Mouse (Mus musculus): ENCODE data around the gene H1foo. TPM values are rescaled to one million over a fixed set of nuclear protein-coding genes. Genes with fewer than 3 reads are reported as not detected.

H1foo gene
- polyA plus RNA-seq (2012; rRNA removed): not detected in 2 replicates

DNA sequence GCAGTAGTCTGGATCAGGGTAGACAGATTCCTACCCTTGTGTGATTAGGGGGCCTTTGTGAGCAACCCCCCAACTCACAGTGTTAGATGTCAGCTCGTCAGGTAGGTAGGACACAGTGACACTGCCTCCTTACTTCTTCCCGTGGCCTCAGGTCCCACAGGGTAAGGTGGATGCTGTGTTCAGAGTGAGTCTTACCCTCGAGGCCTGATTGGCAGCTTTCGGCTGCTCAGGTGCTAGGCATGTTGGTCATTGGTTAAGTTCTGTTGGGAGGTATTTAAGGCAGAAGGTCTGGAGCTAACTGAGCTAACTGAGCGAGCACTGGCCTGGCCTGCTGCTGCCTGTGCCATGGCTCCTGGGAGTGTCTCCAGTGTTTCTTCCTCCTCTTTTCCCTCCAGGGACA, at the start of gene H1foo:
H1foo (plus strand) TSS at position 301 of the 400 bp plus-strand sequence.
- no peak for DNase-seq (ENCODE audit: low spot score)

- no peak for DNase-seq (ENCODE audit: low spot score)
Measured at GRCm38 (mm10) chr6:115896346-115896745, 48.4 kb upstream of the H1foo start.

DNA sequence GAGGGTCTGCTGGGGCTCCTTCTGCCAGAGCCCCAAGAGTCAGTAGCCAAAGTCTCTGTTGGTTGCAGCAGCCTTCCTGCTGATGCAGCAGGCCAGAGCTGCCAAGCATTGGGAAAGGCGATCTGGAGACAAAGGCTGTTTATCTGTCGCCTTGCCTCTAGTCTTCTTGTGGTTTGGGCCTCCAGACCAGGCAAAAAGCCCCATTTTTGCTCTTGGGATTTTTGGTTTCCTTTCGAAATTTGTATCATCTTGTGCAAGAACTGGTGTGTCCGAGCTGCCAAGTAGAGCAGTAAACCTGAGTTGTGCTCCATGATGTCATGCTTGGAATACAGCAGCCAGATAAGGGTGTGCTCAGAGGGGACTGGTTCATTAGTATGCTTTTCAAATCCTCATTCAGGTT, 47.6 kb upstream of the H1foo start:
- no peak for DNase-seq (ENCODE audit: low spot score)

- no peak for DNase-seq (ENCODE audit: low spot score)
Measured at GRCm38 (mm10) chr6:115897926-115898520, 46.7 kb upstream of the H1foo start.

DNA sequence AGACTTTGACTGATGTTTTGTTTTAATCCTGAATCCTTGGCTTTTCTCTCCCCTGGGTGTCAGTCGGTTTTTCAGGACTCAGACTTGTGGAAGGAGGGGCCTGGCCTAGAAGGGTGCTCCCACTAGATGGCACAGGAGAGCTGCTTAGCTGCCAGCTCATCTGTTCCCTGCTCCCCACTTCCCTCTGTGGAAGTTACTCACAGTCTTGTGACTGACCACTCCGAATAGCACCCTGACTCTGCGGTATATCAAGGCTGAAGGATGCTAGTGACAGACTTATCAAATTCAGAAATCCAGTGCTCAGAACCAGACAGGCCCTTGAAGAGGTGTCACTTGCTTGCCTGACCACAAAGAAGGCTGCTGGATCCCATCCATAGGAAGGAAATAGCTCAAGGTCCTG, 43.7 kb upstream of the H1foo start:
- no peak for DNase-seq (ENCODE audit: low spot score)

DNA sequence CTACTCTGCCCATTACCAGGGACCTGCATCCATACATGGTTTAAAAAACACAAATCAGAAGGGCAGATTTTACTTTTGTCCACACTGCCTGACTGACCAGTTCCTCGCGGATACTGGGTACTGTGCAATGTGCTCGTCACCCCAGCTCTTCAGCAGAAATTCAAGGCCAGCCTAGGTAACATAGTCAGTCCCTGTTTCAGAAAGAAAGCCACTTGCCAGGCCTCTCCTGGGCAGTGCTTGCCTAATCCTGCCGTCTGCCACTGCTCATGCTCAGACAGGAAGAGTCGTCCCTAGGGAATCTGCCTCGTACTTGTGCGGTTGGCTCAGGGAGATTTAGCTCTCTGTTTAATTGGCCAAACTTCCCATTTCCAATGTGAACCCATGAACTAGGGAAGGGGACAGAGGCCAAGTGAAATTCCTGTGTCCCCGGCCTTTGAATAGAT, 43.2 kb upstream of the H1foo start:
- DNase-seq (ENCODE audit: low spot score): no peak

GRCm38 (mm10) chr6:115902545-115902944, 42.2 kb upstream of the H1foo start:
- no peak for DNase-seq (ENCODE audit: low spot score)

- no peak for DNase-seq (ENCODE audit: low spot score)
Measured at GRCm38 (mm10) chr6:115905568-115905967, 39.2 kb upstream of the H1foo start.

- no peak for DNase-seq (ENCODE audit: low spot score)
Measured at GRCm38 (mm10) chr6:115906455-115906854, 38.3 kb upstream of the H1foo start.

- no peak for DNase-seq (ENCODE audit: low spot score)
Measured at GRCm38 (mm10) chr6:115906871-115907270, 37.9 kb upstream of the H1foo start.

- DNase-seq (ENCODE audit: low spot score): no peak
Measured at GRCm38 (mm10) chr6:115908421-115908982, 36.2 kb upstream of the H1foo start.

DNA sequence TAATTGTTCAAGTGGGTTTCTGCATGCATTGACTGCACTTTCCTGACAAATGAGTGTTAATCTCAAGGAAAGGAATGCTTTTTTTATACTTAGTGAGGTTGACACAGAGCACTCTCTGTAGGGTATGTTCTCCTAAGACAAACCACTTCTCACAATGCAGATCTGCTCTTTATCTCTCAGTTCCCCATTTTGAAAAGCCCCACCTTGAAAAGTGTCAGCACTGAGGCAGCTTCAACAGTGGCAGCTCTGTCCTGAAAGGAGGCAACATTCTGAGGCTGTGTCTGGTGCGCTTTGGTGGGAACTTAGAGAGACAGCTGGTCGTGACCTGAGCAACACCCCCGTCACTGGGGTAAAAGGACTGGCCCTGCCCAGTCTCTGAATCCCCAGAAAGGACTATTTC, 35.7 kb upstream of the H1foo start:
- DNase-seq (ENCODE audit: low spot score): no peak

DNA sequence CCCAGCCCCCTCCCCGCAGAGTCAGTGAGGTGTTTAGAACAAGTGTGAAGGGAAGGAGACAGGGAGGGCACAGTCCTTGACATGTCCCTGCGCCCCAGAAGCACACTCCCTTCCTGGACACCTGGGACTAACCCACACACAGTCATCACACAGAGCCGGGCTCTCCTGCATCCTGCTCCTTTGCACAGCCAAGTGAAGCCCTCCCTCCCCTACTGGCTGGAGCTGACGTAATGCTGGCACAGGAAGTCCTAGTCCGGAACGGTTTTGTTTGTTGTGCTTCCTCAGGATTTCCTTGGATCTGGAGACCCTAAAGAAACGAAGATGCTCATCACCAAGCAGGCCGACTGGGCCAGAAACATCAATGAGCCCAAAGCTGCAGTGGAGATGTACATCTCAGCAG, 34.8 kb upstream of the H1foo start:
- DNase-seq (ENCODE audit: low spot score): no peak

DNA sequence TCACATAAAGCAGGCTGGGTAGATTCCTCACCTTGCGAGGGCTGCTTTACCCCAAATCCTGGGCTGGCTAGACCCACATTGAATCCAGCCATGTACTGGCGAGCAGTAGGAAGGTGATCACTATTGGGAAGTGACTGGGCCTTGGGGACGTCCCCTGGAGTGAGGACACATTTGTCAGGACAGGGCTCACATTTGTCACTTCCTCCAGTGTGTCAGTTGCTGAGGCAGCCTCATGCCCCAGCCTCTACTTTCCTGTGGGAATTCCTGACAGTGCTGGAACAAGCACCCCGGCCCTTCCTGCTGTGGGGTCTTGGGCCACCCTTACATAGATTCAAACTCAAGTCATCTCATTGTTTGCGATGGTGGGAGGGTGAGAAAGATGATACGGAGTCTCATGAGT, 33.0 kb upstream of the H1foo start:
- no peak for DNase-seq (ENCODE audit: low spot score)

DNA sequence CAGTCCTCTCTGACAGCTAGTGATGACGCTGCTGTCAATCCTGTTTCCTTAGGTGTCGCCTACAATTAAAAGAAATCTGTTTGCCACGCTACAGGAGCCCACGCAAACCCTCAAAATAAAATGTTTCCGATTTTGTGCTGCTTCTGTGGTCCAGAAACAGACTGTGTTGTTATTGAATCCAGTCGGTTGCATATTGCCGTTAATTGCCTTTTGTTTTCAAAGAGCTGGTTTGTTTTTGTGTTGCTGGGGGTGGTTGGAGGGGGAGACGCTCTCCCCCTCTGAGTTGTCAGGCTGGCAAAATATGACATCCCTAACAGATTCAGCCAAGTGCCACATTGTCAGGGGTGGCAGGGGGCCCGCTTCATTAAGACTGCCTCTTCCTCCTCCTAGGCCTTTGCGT, 31.3 kb upstream of the H1foo start:
- DNase-seq (ENCODE audit: low spot score): no peak

DNA sequence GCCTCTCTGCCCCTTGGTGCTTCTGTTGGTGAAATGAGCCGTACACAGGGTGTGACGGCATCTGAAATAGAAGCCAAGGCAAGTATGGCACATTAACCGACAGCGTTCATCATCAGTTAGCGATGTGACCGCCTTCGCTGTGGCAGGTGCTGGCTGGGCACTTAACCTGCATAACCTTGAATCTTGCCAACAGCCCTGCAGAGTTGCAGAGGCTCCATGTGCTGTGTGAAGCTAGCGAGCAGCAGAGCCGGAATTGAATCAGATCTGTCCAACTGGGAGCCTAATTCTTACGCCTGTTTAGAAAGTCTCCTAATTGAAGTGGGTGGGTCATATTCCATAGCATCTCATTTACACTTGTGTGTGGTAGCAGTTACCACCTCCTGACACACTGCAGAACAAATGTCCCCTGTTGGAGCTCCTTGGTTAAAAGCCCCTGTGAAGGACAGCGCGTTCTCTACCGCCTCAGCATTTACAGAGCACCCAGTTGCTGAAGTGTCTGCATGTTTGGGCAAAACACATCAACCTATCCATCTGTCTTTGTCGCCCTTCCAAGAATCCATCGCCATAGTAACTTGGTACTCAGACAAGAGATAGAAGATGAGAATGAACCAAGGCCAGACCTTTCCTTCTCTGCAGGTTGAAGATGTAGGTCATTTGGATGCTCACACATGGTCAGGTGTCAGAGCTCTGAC, 30.1 kb upstream of the H1foo start:
- no peak for DNase-seq (ENCODE audit: low spot score)

DNA sequence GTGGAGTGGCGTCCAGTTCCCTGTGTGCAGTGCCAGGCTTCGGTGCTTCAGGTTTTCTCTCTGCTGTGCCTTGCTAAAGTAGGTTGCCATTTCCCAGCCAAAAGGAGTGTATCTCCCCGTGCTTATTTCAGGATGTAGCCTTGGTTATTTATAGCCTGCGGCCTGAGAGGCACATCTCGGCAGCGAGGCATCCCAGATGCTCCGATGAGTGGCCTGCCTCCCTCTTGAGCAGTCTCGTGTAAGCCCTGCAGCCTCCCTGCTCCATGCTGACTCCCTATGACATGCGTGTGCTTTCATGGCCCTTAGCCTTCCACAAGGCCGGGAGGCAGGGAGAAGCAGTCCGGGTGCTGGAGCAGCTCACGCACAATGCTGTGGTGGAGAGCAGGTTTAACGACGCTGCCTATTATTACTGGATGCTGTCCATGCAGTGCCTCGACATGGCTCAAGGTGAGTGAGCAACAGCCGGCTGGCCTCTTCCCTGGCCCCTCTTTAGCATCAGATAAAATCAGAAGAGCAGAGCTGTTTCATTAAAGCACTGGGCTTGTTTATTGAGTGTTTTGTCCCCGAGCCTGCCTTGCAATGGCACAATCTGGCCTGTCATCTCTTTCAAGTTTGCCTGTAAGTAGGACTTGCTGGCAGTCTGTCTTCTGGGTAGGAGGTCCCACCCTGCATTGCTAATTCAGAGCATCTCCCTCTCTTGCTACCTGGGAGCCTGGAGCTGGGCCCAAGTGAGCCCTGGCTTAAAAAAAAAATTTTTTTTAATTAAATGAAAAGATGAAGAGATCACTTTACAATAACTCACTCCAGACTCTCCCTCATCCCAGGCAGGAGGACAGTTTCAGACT, 28.9 kb upstream of the H1foo start:
- DNase-seq (ENCODE audit: low spot score): no peak

GRCm38 (mm10) chr6:115916611-115917010, 28.1 kb upstream of the H1foo start:
- DNase-seq (ENCODE audit: low spot score): no peak

- no peak for DNase-seq (ENCODE audit: low spot score)
Measured at GRCm38 (mm10) chr6:115918615-115919014, 26.1 kb upstream of the H1foo start.

GRCm38 (mm10) chr6:115919876-115920275, 24.9 kb upstream of the H1foo start:
- no peak for DNase-seq (ENCODE audit: low spot score)

- no peak for DNase-seq (ENCODE audit: low spot score)
Measured at GRCm38 (mm10) chr6:115924829-115925228, 19.9 kb upstream of the H1foo start.

- no peak for DNase-seq (ENCODE audit: low spot score)
Measured at GRCm38 (mm10) chr6:115926416-115926815, 18.3 kb upstream of the H1foo start.

All from urinary bladder, adult 2 months (tissue).